Mouse (Mus musculus) ES-E14 (cell line): ENCODE results near the gene Ptprm. TPM values are rescaled to one million over a fixed set of nuclear protein-coding genes. Genes with fewer than 3 reads are reported as not detected.

Experiments
- DNase-seq: peaks from one replicate; pipeline ENCODE4 v3.0.0-alpha.2; 2013; ENCODE audit warnings: low read depth, low spot score
- H3K27ac ChIP-seq: 2 replicates; pipeline ENCODE4 v1.5.1; 2012; ENCODE audit warnings: low read depth, mild to moderate bottlenecking, low read length, moderate library complexity, mixed read lengths; ENCODE audit not compliant: poor library complexity, insufficient read depth, severe bottlenecking
- H3K36me3 ChIP-seq: 2 replicates; pipeline ENCODE4 v1.6.1; 2012; ENCODE audit warnings: mild to moderate bottlenecking, low read length, moderate library complexity, mixed read lengths; ENCODE audit not compliant: control insufficient read depth, poor library complexity, insufficient read depth, severe bottlenecking
- H3K4me1 ChIP-seq, 2 experiments: fragments of 150-350 bp in 1 of 2; sonication (generic) in 1 of 2; 2 replicates each; pipeline ENCODE4 v1.6.1; 2012; ENCODE audit warnings: low read length in 2 of 2, mild to moderate bottlenecking in 1 of 2, mixed read lengths in 1 of 2; ENCODE audit not compliant: control insufficient read depth in 2 of 2, insufficient read depth in 2 of 2, poor library complexity in 1 of 2
- H3K4me3 ChIP-seq, 2 experiments: fragments of 150-350 bp in 1 of 2; sonication (generic) in 1 of 2; 2 replicates each; pipeline ENCODE4 v1.5.1; 2012; ENCODE audit warnings: low read length in 2 of 2, low read depth in 1 of 2, mild to moderate bottlenecking in 1 of 2, mixed read lengths in 1 of 2; ENCODE audit not compliant: insufficient read depth in 1 of 2, poor library complexity in 1 of 2, severe bottlenecking in 1 of 2
- H3K9ac ChIP-seq: 2 replicates; pipeline ENCODE4 v1.6.1; 2012; ENCODE audit warnings: low read depth, mild to moderate bottlenecking, low read length, mixed read lengths; ENCODE audit not compliant: poor library complexity, insufficient read depth, severe bottlenecking
- H3K9me3 ChIP-seq: fragments of 150-350 bp; sonication (generic); 2 replicates; pipeline ENCODE4 v1.6.1; 2012; ENCODE audit warnings: low read depth, mild to moderate bottlenecking, low read length; ENCODE audit not compliant: control insufficient read depth, insufficient read depth
- CHD2 ChIP-seq: IDR thresholded peaks from 2 replicates; pipeline ENCODE4 v1.6.1; 2014; ENCODE audit warnings: mild to moderate bottlenecking, low read depth, low read length, inconsistent platforms
- HCFC1 ChIP-seq: IDR thresholded peaks from 2 replicates; pipeline ENCODE4 v1.6.1; 2012; ENCODE audit warnings: low read length, inconsistent platforms, borderline replicate concordance; ENCODE audit not compliant: insufficient read depth
- MAFK ChIP-seq: IDR thresholded peaks from 2 replicates; pipeline ENCODE4 v1.6.1; 2014; ENCODE audit warnings: mild to moderate bottlenecking, low read depth, low read length, inconsistent platforms; ENCODE audit not compliant: insufficient read depth
- ZC3H11A ChIP-seq: IDR thresholded peaks from 2 replicates; pipeline ENCODE4 v1.6.1; 2012; ENCODE audit warnings: low read depth, mild to moderate bottlenecking, inconsistent platforms, low read length, borderline replicate concordance
- ZNF384 ChIP-seq: IDR thresholded peaks from 2 replicates; pipeline ENCODE4 v1.6.1; 2012; ENCODE audit warnings: low read depth, low read length, inconsistent platforms
- in situ Hi-C, 2 experiments: fragments of 600-800 bp; cut with MboI; formaldehyde crosslinking; loops; one replicate each; pipeline ENCODE4 v1.15.1; 2025; ENCODE audit warnings: low sequenced_read_pairs in 2 of 2, inconsistent platforms in 1 of 2; ENCODE audit not compliant: unreplicated experiment in 2 of 2
- total RNA-seq: library from RNA; depleted of rRNA; stranded (reverse); fragments of 300-350 nt; gene quantifications from 2 replicates; pipeline ENCODE4 v1.2.3, GENCODE M21; 2012

The Ptprm gene
- total RNA-seq, 1 experiment = 2.9 TPM

DNA sequence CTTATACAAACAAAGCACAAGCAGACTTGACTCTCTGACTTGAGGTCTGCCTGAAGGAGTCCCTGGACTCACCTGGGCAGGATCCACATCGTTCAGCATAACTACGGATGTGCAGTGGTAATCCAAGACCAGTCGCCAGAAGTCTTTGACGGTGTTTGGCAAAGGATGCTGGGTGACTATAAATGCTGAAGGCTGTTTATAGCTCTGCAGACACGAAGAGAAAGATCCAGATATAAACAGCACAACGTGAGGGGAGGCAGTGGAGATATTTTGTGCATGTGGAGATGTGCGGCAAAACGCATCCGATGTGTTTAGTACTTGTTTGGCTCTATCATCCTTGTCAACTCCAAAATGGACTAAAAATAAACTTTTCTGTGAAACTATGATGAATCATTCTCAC, 666.1 kb downstream of the Ptprm start:
- in situ Hi-C loops = no loop called here

DNA sequence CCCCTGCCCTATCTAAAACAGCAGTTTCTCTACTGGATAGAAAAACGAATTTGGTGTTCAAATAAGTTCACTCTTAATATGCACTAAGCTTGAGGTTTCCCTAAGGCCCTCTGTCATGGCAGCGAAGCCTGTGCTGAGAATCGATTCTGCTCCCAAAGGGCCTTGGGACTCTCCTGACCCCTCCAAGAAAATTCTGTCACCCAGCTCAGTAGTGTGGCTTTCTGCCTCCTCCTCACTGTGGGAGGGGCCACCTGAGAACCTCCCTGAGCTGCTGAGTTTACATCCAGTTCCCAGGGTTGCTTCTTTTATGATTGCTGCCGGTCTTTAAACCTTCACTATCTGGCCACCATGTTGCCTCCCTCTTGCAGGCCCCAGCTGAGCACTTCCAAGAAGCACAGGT, 666.7 kb downstream of the Ptprm start:
- no peak for DNase-seq
- in situ Hi-C loops = no loop called here
- TF ChIP-seq MAFK (no peak), CHD2 (no peak), ZC3H11A (no peak), ZNF384 (no peak), HCFC1 (no peak)

More for the DNA sequence above, 666.1 kb downstream of the Ptprm start:
- Histone ChIP-seq H3K4me3 (no peak overlapping the region), H3K4me1 (no peaks in the 10 kb centered on the region), H3K36me3 (no peaks in the 10 kb centered on the region), H3K27ac (no peak overlapping the region), H3K9me3 (no peaks in the 10 kb centered on the region), H3K9ac (no peak overlapping the region)
- DNase-seq = no peak
- TF ChIP-seq HCFC1 (no peak), CHD2 (no peak), MAFK (no peak), ZNF384 (no peak), ZC3H11A (no peak)

DNA sequence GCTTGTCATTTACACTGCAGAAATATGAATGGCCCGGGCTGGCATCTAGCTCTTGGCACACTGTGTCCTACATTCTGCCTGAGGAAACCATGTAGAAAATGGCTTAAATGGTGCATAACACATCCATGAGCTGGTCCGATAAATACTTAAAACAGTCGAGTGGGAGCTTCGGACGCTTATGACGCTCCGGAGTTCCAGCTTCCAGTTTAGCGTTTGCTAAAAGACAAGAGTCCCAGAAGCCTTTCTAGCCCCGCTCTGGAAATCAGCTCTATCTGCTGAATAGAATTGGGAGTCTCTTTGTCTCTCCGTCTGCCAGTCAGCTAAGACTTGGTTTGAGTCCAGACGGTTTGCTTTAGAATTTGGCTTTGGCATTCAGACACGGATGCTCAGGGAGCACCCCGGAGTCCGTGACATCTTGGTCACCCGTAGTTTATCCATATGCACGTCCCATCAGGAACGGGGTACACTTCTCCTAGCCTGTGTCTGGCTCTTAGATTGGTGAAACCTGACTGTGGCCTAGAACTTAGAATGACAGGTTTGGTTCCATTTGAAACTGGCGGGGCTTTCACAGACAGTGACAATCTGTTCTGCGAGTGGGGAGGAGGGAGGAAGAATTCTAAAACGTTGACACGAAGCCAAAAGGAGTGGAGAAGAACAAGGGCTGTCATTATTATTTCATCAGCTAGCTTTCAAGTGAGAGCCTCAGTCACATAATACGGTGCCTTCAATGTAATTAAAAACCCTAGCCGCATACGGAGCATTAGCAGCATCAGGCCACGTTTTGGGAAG, 667.4 kb downstream of the Ptprm start:
- no peaks in the 10 kb centered on the region for H3K4me1 ChIP-seq
- H3K36me3 ChIP-seq = no peaks in the 10 kb centered on the region
- no peak overlapping the region for H3K4me3 ChIP-seq
- H3K9ac ChIP-seq = no peak overlapping the region
- in situ Hi-C loops = no loop called here
- no peak for DNase-seq
- H3K27ac ChIP-seq = no peak overlapping the region
- TF ChIP-seq CHD2 (no peak), ZC3H11A (no peak), ZNF384 (no peak), HCFC1 (no peak), MAFK (no peak)
- no peaks in the 10 kb centered on the region for H3K9me3 ChIP-seq

More for the DNA sequence above, 666.7 kb downstream of the Ptprm start:
- Histone ChIP-seq H3K9ac (no peak overlapping the region), H3K4me3 (no peak overlapping the region), H3K4me1 (no peaks in the 10 kb centered on the region), H3K27ac (no peak overlapping the region), H3K9me3 (no peaks in the 10 kb centered on the region), H3K36me3 (no peaks in the 10 kb centered on the region)

DNA sequence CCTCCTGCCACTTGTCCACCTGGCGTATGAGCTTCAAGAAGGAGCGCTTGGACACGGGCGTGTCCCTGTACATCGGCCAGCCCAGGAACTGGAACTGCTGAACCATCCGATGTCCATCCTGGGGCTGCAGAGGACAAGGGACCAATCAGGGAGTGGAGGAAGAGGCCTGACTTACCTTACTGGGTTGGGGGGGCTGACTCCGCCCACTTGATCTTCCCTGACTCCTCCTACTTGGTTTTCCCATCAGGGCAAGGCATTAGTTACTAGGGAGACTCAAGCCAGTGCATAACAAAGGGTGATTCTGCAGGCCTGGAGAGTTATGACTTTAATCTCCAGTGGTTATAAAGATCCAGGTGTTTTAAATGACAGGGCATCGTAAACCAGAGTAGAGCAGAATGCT, 670.8 kb downstream of the Ptprm start:
- DNase-seq = peak; percentile 48
- no peak overlapping the region for H3K27ac ChIP-seq
- peak overlapping the region in 1 of 2 experiments; percentile 43; a peak in 2 of 4 replicates for H3K4me3 ChIP-seq

DNA sequence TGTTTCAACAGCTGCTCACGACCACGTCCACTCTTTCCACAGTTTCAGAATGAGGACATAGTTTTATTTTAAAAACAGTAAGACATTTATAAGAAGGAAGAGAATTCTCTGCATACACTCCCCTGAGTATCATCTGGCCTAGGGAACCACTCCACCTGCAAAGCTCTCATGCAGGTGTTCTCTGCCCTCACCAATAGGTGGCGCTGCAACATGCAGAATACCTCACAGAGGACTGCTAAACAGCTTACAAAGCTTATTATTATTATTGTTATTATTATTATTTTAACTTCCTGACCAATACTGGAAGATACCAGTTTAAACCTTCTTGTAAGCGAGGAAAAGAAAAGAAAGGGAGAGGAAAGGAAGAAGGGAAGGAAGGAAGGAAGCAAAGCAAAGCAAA, 673.6 kb downstream of the Ptprm start:
- in situ Hi-C loops = no loop called here
- no peak for TF ChIP-seq HCFC1
- TF ChIP-seq ZC3H11A = peak; percentile 59
- Histone ChIP-seq H3K36me3 (no peaks in the 10 kb centered on the region), H3K4me3 (no peak overlapping the region), H3K9ac (no peak overlapping the region), H3K4me1 (no peaks in the 10 kb centered on the region), H3K27ac (no peak overlapping the region), H3K9me3 (no peaks in the 10 kb centered on the region)
- peak; percentile 34 for DNase-seq

More for the DNA sequence above, 670.8 kb downstream of the Ptprm start:
- in situ Hi-C loops = no loop called here
- no peaks in the 10 kb centered on the region for H3K4me1 ChIP-seq
- no peak overlapping the region for H3K9ac ChIP-seq
- H3K9me3 ChIP-seq = no peaks in the 10 kb centered on the region
- TF ChIP-seq ZNF384 (no peak), HCFC1 (no peak), MAFK (no peak), CHD2 (no peak), ZC3H11A (no peak)
- H3K36me3 ChIP-seq = no peaks in the 10 kb centered on the region
